8 mouse cellular contexts compared by ENCODE assay signal in the genomic region with DNA sequence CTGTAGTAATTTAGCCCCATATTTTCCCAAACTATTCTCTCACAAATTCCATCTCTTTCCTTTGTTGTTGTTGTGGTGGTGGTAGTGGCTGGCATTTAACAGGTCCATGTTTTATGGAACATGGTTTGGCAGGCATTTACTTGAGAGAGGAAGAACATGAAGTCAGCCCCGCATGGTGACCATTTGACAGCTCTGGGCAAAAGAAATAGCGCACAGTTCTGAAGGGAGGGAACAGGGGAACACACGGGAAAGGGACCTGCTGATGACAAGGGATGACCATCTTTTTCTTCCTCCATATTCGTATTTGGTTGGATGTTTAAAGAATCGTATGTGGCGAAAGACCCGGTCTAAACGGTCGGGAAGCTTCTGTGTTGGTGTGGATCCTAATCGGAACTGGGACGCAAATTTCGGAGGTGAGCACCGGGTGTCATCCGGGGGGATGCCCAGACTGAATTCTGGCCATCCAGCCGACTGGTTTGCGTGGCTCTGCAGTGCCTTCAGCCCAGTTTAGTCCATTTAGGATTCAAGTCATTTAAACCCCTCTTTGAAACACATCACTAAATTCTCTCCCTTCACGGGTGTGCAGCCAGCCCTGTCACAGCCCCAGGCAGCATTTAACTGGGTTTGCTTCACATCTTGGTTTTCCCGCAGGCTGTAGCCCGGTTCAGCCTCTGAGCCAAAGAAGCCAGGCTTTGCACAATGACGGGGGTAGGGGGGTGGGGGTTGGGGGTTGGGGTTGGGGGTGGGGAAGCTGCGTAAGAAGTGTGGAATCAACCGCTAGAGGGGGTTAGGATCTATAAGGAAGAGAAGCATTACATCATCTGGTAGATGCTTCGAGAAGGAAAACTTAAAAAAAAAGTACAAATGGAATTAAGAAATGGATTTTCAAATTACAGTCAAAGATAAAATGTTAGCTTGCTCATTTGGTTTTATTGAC. TPM values are rescaled to one million over a fixed set of nuclear protein-coding genes. Genes with fewer than 3 reads are reported as not detected.
DNase-seq lines count a peak whose midpoint lies in the region; ATAC-seq and TF ChIP-seq lines count a peak whose summit lies in the region.

No protein-coding gene starts in this region.

- H3K4me3 ChIP-seq in lung, postnatal 0 days (ENCODE audit: low read depth, low read length) = no peak overlapping the region
- peak overlapping the region; percentile 4; the same call in 1 of the 2 replicates for H3K4me3 ChIP-seq in hindbrain, embryonic 12.5 days
- H3K4me3 ChIP-seq in midbrain, embryonic 16.5 days (ENCODE audit: low read depth, low read length) = peak overlapping the region; percentile 5

- peak overlapping the region; percentile 28; the same call in 1 of the 2 replicates for H3K4me2 ChIP-seq in lung, postnatal 0 days (replicated peaks; ENCODE audit: low read depth, low read length)
- peak overlapping the region; percentile 43 for H3K4me2 ChIP-seq in hindbrain, embryonic 12.5 days (replicated peaks)
- H3K4me2 ChIP-seq in midbrain, embryonic 16.5 days (ENCODE audit: low read length) = peak overlapping the region; percentile 51

- WGBS in lung, postnatal 0 days = 39% methylated on average over 23 of the region's 23 CpGs
- WGBS in hindbrain, embryonic 12.5 days = 15% methylated on average over 23 of the region's 23 CpGs
- 12% methylated on average over 23 of the region's 23 CpGs for WGBS in midbrain, embryonic 16.5 days

- peak; percentile 40 for TF ChIP-seq CTCF in lung, postnatal 0 days (IDR thresholded peaks at IDR 0.05)

- peak; percentile 22 for DNase-seq in CD4-positive, CD25-positive, alpha-beta regulatory T cell, adult 2 months (ENCODE audit: low read depth, low spot score)
- peak; percentile 90 for DNase-seq in lung, postnatal 0 days (ENCODE audit: low spot score)
- no peak for DNase-seq in lung, postnatal 25 days (ENCODE audit: low spot score)
- DNase-seq in testis, postnatal 14 days (ENCODE audit: low spot score) = no peak
- DNase-seq in urinary bladder, adult 2 months (ENCODE audit: low spot score) = no peak

- no peak for TF ChIP-seq EP300 in lung, postnatal 0 days (IDR thresholded peaks at IDR 0.05)

- H3K27me3 ChIP-seq in lung, postnatal 0 days (replicated peaks; ENCODE audit: insufficient read depth, low read length) = no peaks in the 10 kb centered on the region
- H3K27me3 ChIP-seq in hindbrain, embryonic 12.5 days = no peaks in the 10 kb centered on the region
- no peaks in the 10 kb centered on the region for H3K27me3 ChIP-seq in midbrain, embryonic 16.5 days (ENCODE audit: control insufficient read depth, insufficient read depth, low read depth, low read length)

- H3K36me3 ChIP-seq in lung, postnatal 0 days (ENCODE audit: insufficient read depth, low read length) = no peaks in the 10 kb centered on the region
- H3K36me3 ChIP-seq in hindbrain, embryonic 12.5 days = no peaks in the 10 kb centered on the region
- no peaks in the 10 kb centered on the region for H3K36me3 ChIP-seq in midbrain, embryonic 16.5 days (ENCODE audit: control insufficient read depth, insufficient read depth, low read length)

- no peaks in the 10 kb centered on the region for H3K9me3 ChIP-seq in lung, postnatal 0 days (ENCODE audit: low read length)
- H3K9me3 ChIP-seq in hindbrain, embryonic 12.5 days (replicated peaks) = no peaks in the 10 kb centered on the region
- H3K9me3 ChIP-seq in midbrain, embryonic 16.5 days (replicated peaks; ENCODE audit: control insufficient read depth, low read length, poor library complexity, severe bottlenecking) = no peaks in the 10 kb centered on the region

- H3K9ac ChIP-seq in lung, postnatal 0 days (replicated peaks; ENCODE audit: low read depth) = no peak overlapping the region
- H3K9ac ChIP-seq in hindbrain, embryonic 12.5 days = peak overlapping the region; percentile 36; the same call in 1 of the 2 replicates
- peak overlapping the region; percentile 42; the same call in 1 of the 2 replicates for H3K9ac ChIP-seq in midbrain, embryonic 16.5 days (ENCODE audit: low read depth, low read length)

- ATAC-seq in CD4-positive, CD25-positive, alpha-beta regulatory T cell, adult 4 months = no peak
- peak; percentile 54 for ATAC-seq in lung, postnatal 0 days
- ATAC-seq in hindbrain, embryonic 12.5 days (ENCODE audit: low FRiP score) = peak; percentile 71
- ATAC-seq in midbrain, embryonic 16.5 days = peak; percentile 79

- no peaks in the 10 kb centered on the region for H3K4me1 ChIP-seq in lung, postnatal 0 days (ENCODE audit: insufficient read depth, low read depth, low read length)
- peaks cover 36% of the 10 kb centered on the region for H3K4me1 ChIP-seq in hindbrain, embryonic 12.5 days
- peaks cover 31% of the 10 kb centered on the region for H3K4me1 ChIP-seq in midbrain, embryonic 16.5 days (ENCODE audit: control insufficient read depth, insufficient read depth, low read length)

- no peak overlapping the region for H3K27ac ChIP-seq in lung, postnatal 0 days (ENCODE audit: low read length)
- H3K27ac ChIP-seq in hindbrain, embryonic 12.5 days = peak overlapping the region; percentile 80
- H3K27ac ChIP-seq in midbrain, embryonic 16.5 days (ENCODE audit: low read length) = peak overlapping the region; percentile 79

RNA-seq across cellular contexts. Expression of a gene that starts 10.5 kb away (rescaled TPM):
- polyA plus RNA-seq in CD4-positive, CD25-positive, alpha-beta regulatory T cell, adult 4 months (2017; shearing (Covaris generic)) = 1 to 10 TPM; 1.0 to 1.2 TPM
- polyA plus RNA-seq in lung, postnatal 0 days (2015; fragmentation: Nextera tagmentation; extraction: Ambion mirVana) = 2.7 and 3.0 TPM in 2 replicates
- 4.0 and 6.3 TPM in 2 replicates for polyA plus RNA-seq in hindbrain, embryonic 12.5 days (2016; fragmentation: Nextera tagmentation; extraction: Ambion mirVana)
- polyA plus RNA-seq in midbrain, embryonic 16.5 days (2015; fragmentation: Nextera tagmentation; extraction: Ambion mirVana) = 9.0 and 10.2 TPM in 2 replicates
- 0.16 and 0.18 TPM in 2 replicates for polyA plus RNA-seq in urinary bladder, adult 2 months (2012; rRNA removed)

RNA-seq across cellular contexts. Expression of a gene that starts 16.3 kb away (rescaled TPM):
- polyA plus RNA-seq in CD4-positive, CD25-positive, alpha-beta regulatory T cell, adult 4 months (2017; shearing (Covaris generic)) = not detected
- polyA plus RNA-seq in lung, postnatal 0 days (2015; fragmentation: Nextera tagmentation; extraction: Ambion mirVana) = 0.05 and 0.07 TPM in 2 replicates
- 1.7 and 1.9 TPM in 2 replicates for polyA plus RNA-seq in hindbrain, embryonic 12.5 days (2016; fragmentation: Nextera tagmentation; extraction: Ambion mirVana)
- polyA plus RNA-seq in midbrain, embryonic 16.5 days (2015; fragmentation: Nextera tagmentation; extraction: Ambion mirVana) = 1.0 and 1.4 TPM in 2 replicates
- not detected in 2 replicates for polyA plus RNA-seq in urinary bladder, adult 2 months (2012; rRNA removed)

RNA-seq across cellular contexts. Expression of a gene that starts 42.3 kb away (rescaled TPM):
- polyA plus RNA-seq in CD4-positive, CD25-positive, alpha-beta regulatory T cell, adult 4 months (2017; shearing (Covaris generic)) = not detected
- 0.12 TPM in 1 of 2 replicates, not detected in the other for polyA plus RNA-seq in lung, postnatal 0 days (2015; fragmentation: Nextera tagmentation; extraction: Ambion mirVana)
- 0.21 and 0.34 TPM in 2 replicates for polyA plus RNA-seq in hindbrain, embryonic 12.5 days (2016; fragmentation: Nextera tagmentation; extraction: Ambion mirVana)
- polyA plus RNA-seq in midbrain, embryonic 16.5 days (2015; fragmentation: Nextera tagmentation; extraction: Ambion mirVana) = 0.14 TPM in 1 of 2 replicates, not detected in the other
- polyA plus RNA-seq in urinary bladder, adult 2 months (2012; rRNA removed) = 0.04 and 0.07 TPM in 2 replicates

RNA-seq across cellular contexts. Expression of a gene that starts 42.3 kb away (rescaled TPM):
- 10 to 100 TPM; 59.9 to 60.8 TPM for polyA plus RNA-seq in CD4-positive, CD25-positive, alpha-beta regulatory T cell, adult 4 months (2017; shearing (Covaris generic))
- 14.6 TPM in 2 replicates for polyA plus RNA-seq in lung, postnatal 0 days (2015; fragmentation: Nextera tagmentation; extraction: Ambion mirVana)
- polyA plus RNA-seq in hindbrain, embryonic 12.5 days (2016; fragmentation: Nextera tagmentation; extraction: Ambion mirVana) = 37.0 and 38.9 TPM in 2 replicates
- 30.3 TPM in 2 replicates for polyA plus RNA-seq in midbrain, embryonic 16.5 days (2015; fragmentation: Nextera tagmentation; extraction: Ambion mirVana)
- polyA plus RNA-seq in urinary bladder, adult 2 months (2012; rRNA removed) = 23.8 and 26.2 TPM in 2 replicates

RNA-seq across cellular contexts. Expression of a gene that starts 58.9 kb away (rescaled TPM):
- polyA plus RNA-seq in CD4-positive, CD25-positive, alpha-beta regulatory T cell, adult 4 months (2017; shearing (Covaris generic)) = not detected
- polyA plus RNA-seq in lung, postnatal 0 days (2015; fragmentation: Nextera tagmentation; extraction: Ambion mirVana) = not detected in 2 replicates
- polyA plus RNA-seq in hindbrain, embryonic 12.5 days (2016; fragmentation: Nextera tagmentation; extraction: Ambion mirVana) = 0.10 TPM in 1 of 2 replicates, not detected in the other
- not detected in 2 replicates for polyA plus RNA-seq in midbrain, embryonic 16.5 days (2015; fragmentation: Nextera tagmentation; extraction: Ambion mirVana)
- polyA plus RNA-seq in urinary bladder, adult 2 months (2012; rRNA removed) = 0.03 TPM in 1 of 2 replicates, not detected in the other

Comparison
In these comparisons a context has a peak if more than half of its experiments do, and no peak if none do; other contexts are left out.
1. DNase-seq: peak in CD4-positive, CD25-positive, alpha-beta regulatory T cell, adult 2 months (single experiment) and lung, postnatal 0 days (single experiment); none in lung, postnatal 25 days (single experiment), testis, postnatal 14 days (single experiment) and urinary bladder, adult 2 months (single experiment).
2. Peak in every context shown above with its lines, with median percentiles within 50 percentile points of each other: H3K4me2 ChIP-seq.